Mouse (Mus musculus) heart, postnatal 0 days (tissue): ENCODE results near the gene Ppox. TPM values are rescaled to one million over a fixed set of nuclear protein-coding genes. Genes with fewer than 3 reads are reported as not detected.
A peak's percentile ranks its signal among the peaks of the same experiment; 100 is the strongest.

ENCODE experiments used
- ATAC-seq: fragments of 200-750 bp; cut with Nextera tagmentation; 2 replicates; pipeline ENCODE4 v1.8.0; 2017; ENCODE audit warnings: low read depth, moderate number of reproducible peaks, moderate library complexity; ENCODE audit not compliant: insufficient read depth
- DNase-seq: peaks from one replicate; pipeline ENCODE4 v3.0.0-alpha.2; 2016; ENCODE audit warnings: low spot score
- H3K27ac ChIP-seq: fragments of 300-500 bp; sonication (generic); 2 replicates; pipeline ENCODE4 v1.5.1; 2014; ENCODE audit warnings: low read depth, mild to moderate bottlenecking
- H3K27me3 ChIP-seq: fragments of 300-500 bp; sonication (generic); 2 replicates; pipeline ENCODE4 v1.6.1; 2014; ENCODE audit warnings: low read length, mixed read lengths; ENCODE audit not compliant: control insufficient read depth, insufficient read depth
- H3K36me3 ChIP-seq: fragments of 300-500 bp; sonication (generic); replicated peaks from 2 replicates; pipeline ENCODE4 v1.6.1; 2014; ENCODE audit warnings: low read length, mixed read lengths; ENCODE audit not compliant: control insufficient read depth, insufficient read depth
- H3K4me1 ChIP-seq: fragments of 300-500 bp; sonication (generic); 2 replicates; pipeline ENCODE4 v1.6.1; 2014; ENCODE audit warnings: antibody characterized with exemption; ENCODE audit not compliant: control insufficient read depth, insufficient read depth
- H3K4me2 ChIP-seq: fragments of 300-500 bp; sonication (generic); 2 replicates; pipeline ENCODE4 v1.6.1; 2014; ENCODE audit warnings: low read depth, mild to moderate bottlenecking, low read length, moderate library complexity
- H3K4me3 ChIP-seq: fragments of 300-500 bp; sonication (generic); 2 replicates; pipeline ENCODE4 v1.5.1; 2014; ENCODE audit warnings: low read depth, low read length
- H3K9ac ChIP-seq: fragments of 300-500 bp; sonication (generic); replicated peaks from 2 replicates; pipeline ENCODE4 v1.6.1; 2014; ENCODE audit warnings: low read depth, low read length, mixed read lengths
- H3K9me3 ChIP-seq: fragments of 300-500 bp; sonication (generic); replicated peaks from 2 replicates; pipeline ENCODE4 v1.6.1; 2016; ENCODE audit warnings: low read length; ENCODE audit not compliant: control insufficient read depth
- CTCF ChIP-seq: IDR thresholded peaks from 2 replicates; pipeline ENCODE4 v1.5.1; 2016; ENCODE audit warnings: antibody characterized with exemption, control low read depth, low read depth
- EP300 ChIP-seq: IDR thresholded peaks from 2 replicates; pipeline ENCODE4 v1.6.1; 2016; ENCODE audit warnings: antibody characterized with exemption, low read depth
- WGBS: fragments of 180-500 bp; shearing (Covaris S2); extraction: QIAGEN DNeasy Blood & Tissue Kit; methylation state at CpG from one replicate; pipeline ENCODE4 v1.1.7; 2014; 5-methylcytosine and 5-hydroxymethylcytosine counted together
- polyA plus RNA-seq: library from polyadenylated mRNA; unstranded; fragments of >200 nt; fragmentation: Nextera tagmentation; extraction: Ambion mirVana; gene quantifications from 2 replicates; pipeline ENCODE4 v1.2.1, GENCODE M21; 2015
- total RNA-seq: library from RNA; depleted of rRNA; stranded (reverse); fragments of >200 nt; gene quantifications from 2 replicates; pipeline ENCODE4 v1.2.3, GENCODE M21; 2014; ENCODE audit warnings: low replicate concordance

Ppox gene
- total and polyA plus RNA-seq, 2 experiments from 2014 or later, result 24.6 to 52.4 TPM

GRCm38 (mm10) chr1:171248386-171249226 is 32.4 kb downstream of the Ppox start:
- H3K4me3 ChIP-seq, result no peak overlapping the region
- no peak for DNase-seq

GRCm38 (mm10) chr1:171247916-171248315 is 33.1 kb downstream of the Ppox start:
- DNase-seq (no peak), ATAC-seq (no peak)
- Histone ChIP-seq H3K9ac (no peak overlapping the region; the same call in 1 of the 2 replicates), H3K9me3 (no peaks in the 10 kb centered on the region), H3K27ac (peak overlapping the region; percentile 93), H3K36me3 (peaks cover 14% of the 10 kb centered on the region), H3K4me2 (peak overlapping the region; percentile 77), H3K4me3 (peak overlapping the region; percentile 65; the same call in 1 of the 2 replicates), H3K27me3 (no peaks in the 10 kb centered on the region), H3K4me1 (peaks cover 20% of the 10 kb centered on the region)
- TF ChIP-seq CTCF, result no peak
- no peak for TF ChIP-seq EP300
- 35% methylated on average over 4 of the region's 4 CpGs for WGBS

More at GRCm38 (mm10) chr1:171248386-171249226, 32.4 kb downstream of the Ppox start:
- ATAC-seq, result no peak; the same call in 1 of the 2 replicates
- Histone ChIP-seq H3K27ac (peak overlapping the region; percentile 93), H3K4me2 (0 out of 2 replicates have a peak overlapping the region, but pooled peaks have one; percentile 11), H3K4me1 (peaks cover 20% of the 10 kb centered on the region), H3K27me3 (no peaks in the 10 kb centered on the region), H3K9ac (no peak overlapping the region), H3K9me3 (no peaks in the 10 kb centered on the region), H3K36me3 (peaks cover 8% of the 10 kb centered on the region)
- TF ChIP-seq CTCF (no peak), EP300 (peak; percentile 74; the same call in 1 of the 2 replicates)
- WGBS, result 39% methylated on average over 3 of the region's 3 CpGs

- peaks cover 20% of the 10 kb centered on the region for H3K4me1 ChIP-seq
- peak overlapping the region; percentile 65 for H3K4me3 ChIP-seq
- peak overlapping the region; percentile 64 for H3K9ac ChIP-seq
- peak overlapping the region; percentile 77 for H3K4me2 ChIP-seq
- H3K27me3 ChIP-seq, result no peaks in the 10 kb centered on the region
- ATAC-seq (no peak), DNase-seq (peak; percentile 32)
- H3K9me3 ChIP-seq, result no peaks in the 10 kb centered on the region
- peaks cover 19% of the 10 kb centered on the region for H3K36me3 ChIP-seq
- 7% methylated on average over 13 of the region's 13 CpGs for WGBS
- no peak for TF ChIP-seq CTCF
- no peak for TF ChIP-seq EP300
- peak overlapping the region; percentile 93 for H3K27ac ChIP-seq
Observed at GRCm38 (mm10) chr1:171247453-171247841, 33.5 kb downstream of the Ppox start.

- DNase-seq (peak; percentile 99), ATAC-seq (peak; percentile 91)
- peak; percentile 87 for TF ChIP-seq CTCF
- peak; percentile 84 for TF ChIP-seq EP300
- WGBS, result under 1% methylated on average over 40 of the region's 41 CpGs
- Histone ChIP-seq H3K27ac (peak overlapping the region; percentile 93), H3K4me3 (peak overlapping the region; percentile 65), H3K4me2 (peak overlapping the region; percentile 77), H3K9ac (peak overlapping the region; percentile 79), H3K9me3 (no peaks in the 10 kb centered on the region), H3K4me1 (peaks cover 20% of the 10 kb centered on the region), H3K27me3 (no peaks in the 10 kb centered on the region), H3K36me3 (peaks cover 25% of the 10 kb centered on the region)
Observed at GRCm38 (mm10) chr1:171246709-171247452, 34.1 kb downstream of the Ppox start.

- 0 out of 2 replicates have a peak overlapping the region, but pooled peaks have one; percentile 65 for H3K4me3 ChIP-seq
- WGBS, result 80% methylated on average over 8 of the region's 8 CpGs
- H3K27ac ChIP-seq, result 0 out of 2 replicates have a peak overlapping the region, but pooled peaks have one; percentile 37
- no peak overlapping the region for H3K4me2 ChIP-seq
- TF ChIP-seq EP300 (no peak), CTCF (no peak)
- no peaks in the 10 kb centered on the region for H3K9me3 ChIP-seq
- no peaks in the 10 kb centered on the region for H3K27me3 ChIP-seq
- no peak overlapping the region for H3K9ac ChIP-seq
- ATAC-seq (no peak), DNase-seq (no peak)
- H3K4me1 ChIP-seq, result peaks cover 20% of the 10 kb centered on the region
- peaks cover 38% of the 10 kb centered on the region for H3K36me3 ChIP-seq
Observed at GRCm38 (mm10) chr1:171245353-171245752, 35.6 kb downstream of the Ppox start.
